Mouse (Mus musculus): ENCODE data around the gene Kdm5b.

DNA sequence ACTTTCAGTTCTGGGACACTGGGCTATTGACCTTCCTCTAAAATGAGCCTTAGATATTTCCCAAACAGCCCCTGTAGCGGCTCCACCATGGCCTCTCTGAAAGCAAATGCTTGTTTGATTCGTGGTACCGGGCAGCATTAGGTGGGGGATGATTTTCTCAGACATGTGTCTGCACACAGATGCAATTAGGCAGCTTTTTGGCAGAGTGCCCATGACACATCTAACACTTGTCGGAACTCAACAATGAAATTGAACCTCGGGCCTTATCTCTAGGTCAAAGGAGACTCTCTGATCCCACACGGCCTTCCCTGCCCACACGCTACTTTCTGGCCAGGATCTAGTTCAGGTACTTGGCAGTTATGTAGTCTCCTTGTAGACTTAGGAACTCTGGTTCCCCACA lies 98.9 kb downstream of the Kdm5b start:
- no peak for TF ChIP-seq CTCF (IDR thresholded peaks at IDR 0.05; ENCODE audit: borderline replicate concordance, extremely low read depth, insufficient read depth, insufficient read length)
- TF ChIP-seq POLR2A (IDR thresholded peaks at IDR 0.05; ENCODE audit: borderline replicate concordance, extremely low read depth, insufficient read depth, insufficient read length, poor library complexity, severe bottlenecking), result no peak

Measured in brain, embryonic 14.5 days (tissue).